Mouse (Mus musculus): ENCODE results near the gene Sirpa.

Sirpa gene

DNA sequence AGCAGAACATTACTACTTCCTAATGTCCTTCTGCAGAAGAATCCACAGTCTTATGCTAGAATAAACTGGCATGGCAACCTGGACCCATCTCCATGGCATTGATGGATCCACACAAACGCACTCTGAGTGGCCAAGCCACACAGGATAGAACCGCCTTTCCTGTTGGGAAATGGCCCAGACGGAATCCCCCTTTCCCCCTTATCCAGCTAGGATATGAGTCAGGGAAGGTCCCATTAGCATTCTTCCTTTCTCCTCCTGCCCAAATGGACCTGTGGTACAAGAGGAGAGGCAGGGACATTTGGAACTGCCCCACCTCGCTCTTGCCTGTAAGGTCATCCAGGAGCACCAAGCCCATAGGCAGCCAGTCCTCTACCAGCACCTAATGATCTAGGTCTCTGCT, 10.4 kb upstream of the Sirpa start:
- no peak for DNase-seq (ENCODE audit: low read depth, low spot score)

- DNase-seq (ENCODE audit: low read depth, low spot score), result no peak
These were observed 7.7 kb upstream of the Sirpa start for GRCm38 (mm10) chr2:129584905-129585304.

DNA sequence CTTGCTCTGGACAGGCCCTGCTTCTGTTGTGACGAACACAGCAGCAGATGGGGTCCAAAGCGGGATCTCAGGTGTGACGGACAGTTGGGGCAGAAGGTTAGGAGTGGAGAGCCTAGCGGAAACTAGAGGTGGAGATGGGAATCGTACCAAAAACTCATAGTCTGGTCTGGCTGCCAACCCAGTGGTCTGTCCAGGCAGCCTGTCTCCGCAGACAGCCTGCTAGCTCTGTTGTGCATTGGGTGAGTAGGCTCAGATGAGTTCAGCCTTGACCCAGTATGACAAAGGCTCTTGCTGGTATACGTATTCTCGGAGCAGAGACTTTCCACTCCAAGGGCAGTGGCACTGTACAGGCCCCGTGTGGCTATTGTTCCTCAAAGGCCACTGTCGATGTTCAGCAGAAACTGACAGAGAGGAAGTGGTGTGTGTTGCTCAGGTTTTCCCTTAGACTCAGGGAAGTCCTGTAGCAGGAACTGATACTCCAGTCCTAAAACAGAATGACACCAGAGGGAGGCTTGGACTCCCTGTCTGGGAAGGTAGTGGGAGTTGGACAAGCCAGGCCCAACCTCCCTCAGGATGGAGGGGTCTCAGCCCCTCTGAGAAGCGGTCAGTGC, 6.6 kb upstream of the Sirpa start:
- no peak for DNase-seq (ENCODE audit: low read depth, low spot score)

GRCm38 (mm10) chr2:129587241-129587640, 5.4 kb upstream of the Sirpa start:
- DNase-seq (ENCODE audit: low read depth, low spot score), result no peak

- DNase-seq (ENCODE audit: low read depth, low spot score), result no peak
These were observed 4.8 kb upstream of the Sirpa start for GRCm38 (mm10) chr2:129587825-129588251.

- DNase-seq (ENCODE audit: low read depth, low spot score), result no peak
These were observed 738 bp upstream of the Sirpa start for GRCm38 (mm10) chr2:129591897-129592296.

DNA sequence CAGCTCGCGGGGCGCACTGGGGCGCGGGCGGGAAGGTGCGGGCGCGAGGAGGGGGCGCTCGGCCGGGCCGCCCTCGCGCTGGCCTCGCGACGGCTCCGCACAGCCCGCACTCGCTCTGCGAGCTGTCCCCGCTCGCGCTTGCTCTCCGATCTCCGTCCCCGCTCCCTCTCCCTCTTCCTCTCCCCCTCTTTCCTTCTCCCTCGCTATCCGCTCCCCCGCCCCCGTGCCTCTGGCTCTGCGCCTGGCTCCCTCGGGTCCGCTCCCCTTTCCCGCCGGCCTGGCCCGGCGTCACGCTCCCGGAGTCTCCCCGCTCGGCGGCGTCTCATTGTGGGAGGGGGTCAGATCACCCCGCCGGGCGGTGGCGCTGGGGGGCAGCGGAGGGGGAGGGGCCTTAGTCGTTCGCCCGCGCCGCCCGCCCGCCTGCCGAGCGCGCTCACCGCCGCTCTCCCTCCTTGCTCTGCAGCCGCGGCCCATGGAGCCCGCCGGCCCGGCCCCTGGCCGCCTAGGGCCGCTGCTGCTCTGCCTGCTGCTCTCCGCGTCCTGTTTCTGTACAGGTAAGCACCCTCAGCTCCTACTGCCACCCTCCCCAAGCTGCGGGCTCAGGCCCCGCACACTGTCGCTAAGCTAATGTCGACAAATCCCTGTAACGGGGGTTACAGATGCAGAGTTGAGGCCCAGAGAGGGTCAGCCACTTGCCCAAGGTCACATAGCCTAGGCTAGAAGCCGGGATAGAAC, 673 bp downstream of the Sirpa start:
- no peak for DNase-seq (ENCODE audit: low read depth, low spot score)

DNA sequence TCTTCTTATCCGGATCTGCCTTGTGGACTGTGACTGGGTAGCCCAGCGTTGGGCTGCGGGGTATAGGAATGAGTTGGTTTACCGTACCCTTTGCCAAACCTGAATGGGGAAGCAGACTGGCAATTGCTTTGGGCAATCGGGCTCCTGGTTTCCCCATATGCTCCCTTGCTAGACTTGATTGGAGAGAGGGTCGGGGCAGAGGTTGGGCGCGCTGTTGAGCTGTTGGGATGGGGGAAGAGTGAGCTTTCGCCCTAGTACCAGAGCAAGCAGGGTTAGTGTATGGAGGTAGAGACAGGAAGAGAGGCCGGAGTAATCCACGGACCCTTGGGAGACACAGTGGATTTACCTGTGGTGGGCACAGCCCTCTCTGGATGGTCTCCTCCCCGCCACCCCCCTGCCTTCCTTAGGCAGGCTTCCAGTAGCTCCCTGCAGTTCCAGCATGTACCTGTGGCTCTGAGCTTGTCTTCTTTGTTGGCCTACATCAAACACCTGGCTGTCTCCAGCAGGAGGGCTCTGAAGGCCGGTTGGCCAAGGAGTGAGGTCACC, 1.3 kb downstream of the Sirpa start:
- no peak for DNase-seq (ENCODE audit: low read depth, low spot score)

GRCm38 (mm10) chr2:129594569-129594968, 1.9 kb downstream of the Sirpa start:
- DNase-seq (ENCODE audit: low read depth, low spot score), result no peak

GRCm38 (mm10) chr2:129595206-129595605, 2.6 kb downstream of the Sirpa start:
- DNase-seq (ENCODE audit: low read depth, low spot score), result no peak

DNA sequence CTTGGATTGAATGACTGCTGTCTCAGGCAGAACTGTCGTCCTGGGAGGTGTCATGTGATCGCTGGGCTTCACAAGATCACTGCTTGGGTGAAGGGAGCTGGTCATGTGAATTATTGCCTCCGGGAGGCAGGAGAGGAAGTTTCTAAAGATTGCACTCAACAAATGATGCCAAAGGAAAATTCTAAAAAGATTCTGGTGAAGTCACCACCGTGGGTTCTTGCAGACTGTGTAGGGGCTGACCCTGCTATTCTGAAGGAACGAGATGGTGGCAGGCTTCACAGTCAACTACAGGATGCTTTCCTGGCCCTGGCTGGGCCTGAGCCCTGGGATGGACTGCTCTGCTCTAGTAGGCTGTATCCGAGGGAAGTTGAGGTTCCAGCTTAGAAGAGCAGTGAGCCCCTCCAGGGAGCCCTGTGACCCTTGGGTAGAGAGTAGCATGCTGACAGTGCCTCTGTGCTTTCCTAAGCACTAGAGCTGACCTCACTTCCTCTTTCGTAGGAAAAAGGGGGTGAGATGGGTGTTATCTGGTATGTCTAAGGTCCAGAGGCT, 3.1 kb downstream of the Sirpa start:
- DNase-seq (ENCODE audit: low read depth, low spot score), result no peak

- no peak for DNase-seq (ENCODE audit: low read depth, low spot score)
These were observed 4.0 kb downstream of the Sirpa start for GRCm38 (mm10) chr2:129596555-129597172.

GRCm38 (mm10) chr2:129597581-129597980, 4.9 kb downstream of the Sirpa start:
- DNase-seq (ENCODE audit: low read depth, low spot score), result no peak

- DNase-seq (ENCODE audit: low read depth, low spot score), result no peak
These were observed 5.5 kb downstream of the Sirpa start for GRCm38 (mm10) chr2:129598094-129598493.

- no peak for DNase-seq (ENCODE audit: low read depth, low spot score)
These were observed 6.8 kb downstream of the Sirpa start for GRCm38 (mm10) chr2:129599231-129600084.

GRCm38 (mm10) chr2:129601059-129601650, 8.5 kb downstream of the Sirpa start:
- no peak for DNase-seq (ENCODE audit: low read depth, low spot score)

GRCm38 (mm10) chr2:129601894-129602663, 9.4 kb downstream of the Sirpa start:
- DNase-seq (ENCODE audit: low read depth, low spot score), result no peak

- no peak for DNase-seq (ENCODE audit: low read depth, low spot score)
These were observed 10.2 kb downstream of the Sirpa start for GRCm38 (mm10) chr2:129602856-129603255.

- peak; percentile 15 for DNase-seq (ENCODE audit: low read depth, low spot score)
These were observed 10.9 kb downstream of the Sirpa start for GRCm38 (mm10) chr2:129603536-129603935.

- DNase-seq (ENCODE audit: low read depth, low spot score), result no peak
These were observed 11.4 kb downstream of the Sirpa start for GRCm38 (mm10) chr2:129604032-129604431.
